Mouse (Mus musculus): Measurements from ENCODE around the gene Atad3a.
A peak's percentile ranks its signal among the peaks of the same experiment; 100 is the strongest.

The Atad3a gene

DNA sequence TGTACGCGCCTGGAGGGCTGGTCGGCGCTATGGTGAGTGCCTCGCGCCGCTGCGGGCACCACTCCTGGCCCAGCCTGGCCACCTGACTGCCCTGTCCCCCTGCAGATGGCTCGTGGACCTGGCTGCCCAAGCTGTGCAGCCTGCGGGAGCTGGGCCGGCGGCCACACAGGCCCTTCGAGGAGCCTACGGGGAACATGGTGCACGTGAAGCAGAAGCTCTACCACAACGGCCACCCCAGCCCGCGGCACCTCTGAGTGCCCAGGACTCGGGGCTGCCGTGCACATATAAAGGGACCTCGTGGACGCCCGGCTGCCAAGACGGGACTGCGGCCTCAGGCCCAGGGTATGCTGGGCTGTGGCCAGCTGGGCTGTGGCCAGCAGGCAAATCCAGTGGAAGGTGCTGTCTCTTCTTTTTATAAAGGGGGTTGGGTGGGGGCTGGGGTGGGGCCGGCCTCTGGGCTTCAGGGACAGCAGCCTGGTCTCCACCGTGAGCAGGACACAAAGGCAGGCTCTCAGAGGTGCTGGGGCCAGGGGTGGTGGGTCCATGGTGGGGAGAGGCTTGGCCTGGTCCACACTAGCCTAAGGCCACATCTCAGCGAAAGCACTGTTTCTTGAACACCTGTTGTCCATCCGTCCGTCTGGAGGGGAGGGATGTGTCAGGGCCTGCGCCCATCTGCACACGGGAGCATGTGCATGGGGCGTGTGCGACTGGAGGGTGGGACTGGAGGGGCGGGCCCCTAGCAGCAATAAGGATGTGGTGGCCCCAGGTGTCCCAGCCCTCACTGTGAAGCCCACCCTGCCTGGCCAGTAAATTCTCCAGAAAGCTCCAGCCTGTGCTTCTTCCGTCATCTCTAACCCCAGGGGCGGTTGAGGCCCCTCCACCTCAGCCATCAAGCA, 20.9 kb downstream of the Atad3a start:
- no peak for DNase-seq (ENCODE audit: low spot score in 2 of 2)

- DNase-seq (ENCODE audit: low spot score in 2 of 2) = no peak
Measured at GRCm38 (mm10) chr4:155739152-155739551, 21.7 kb downstream of the Atad3a start.

DNA sequence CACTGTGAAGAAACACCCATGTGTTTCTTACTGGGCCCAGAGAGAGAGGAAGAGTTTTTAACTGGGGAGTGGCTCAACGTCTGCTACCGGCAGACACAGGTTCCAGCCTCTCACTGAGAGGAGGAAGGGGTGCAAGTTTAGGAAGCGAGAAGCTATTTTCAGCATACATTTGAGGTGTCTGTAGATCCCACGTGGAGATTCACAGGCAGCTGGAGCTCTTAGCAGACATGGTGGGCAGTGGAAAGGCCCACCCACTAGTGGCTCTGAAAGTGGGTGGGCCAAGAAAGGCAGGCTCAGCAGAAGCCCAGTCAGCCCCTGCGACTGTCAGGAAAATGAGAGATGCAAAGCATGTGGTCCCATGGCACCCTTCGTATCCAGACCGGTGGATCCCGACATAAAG, 22.6 kb downstream of the Atad3a start:
- no peak for DNase-seq (ENCODE audit: low spot score in 2 of 2)

- DNase-seq (ENCODE audit: low spot score in 2 of 2) = no peak
Measured at GRCm38 (mm10) chr4:155736421-155736820, 24.5 kb downstream of the Atad3a start.

- no peak for DNase-seq (ENCODE audit: low spot score in 2 of 2)
Measured at GRCm38 (mm10) chr4:155735788-155736187, 25.1 kb downstream of the Atad3a start.

- DNase-seq (ENCODE audit: low spot score in 2 of 2) = peak in 1 of 2 experiments; percentile 41
Measured at GRCm38 (mm10) chr4:155734951-155735702, 25.8 kb downstream of the Atad3a start.

GRCm38 (mm10) chr4:155734350-155734941, 26.4 kb downstream of the Atad3a start, which contains the start of gene Tmem240:
Tmem240 (plus strand) TSS chr4:155734800.
- peak; percentile 77 to 89 for DNase-seq (ENCODE audit: low spot score in 2 of 2)

DNA sequence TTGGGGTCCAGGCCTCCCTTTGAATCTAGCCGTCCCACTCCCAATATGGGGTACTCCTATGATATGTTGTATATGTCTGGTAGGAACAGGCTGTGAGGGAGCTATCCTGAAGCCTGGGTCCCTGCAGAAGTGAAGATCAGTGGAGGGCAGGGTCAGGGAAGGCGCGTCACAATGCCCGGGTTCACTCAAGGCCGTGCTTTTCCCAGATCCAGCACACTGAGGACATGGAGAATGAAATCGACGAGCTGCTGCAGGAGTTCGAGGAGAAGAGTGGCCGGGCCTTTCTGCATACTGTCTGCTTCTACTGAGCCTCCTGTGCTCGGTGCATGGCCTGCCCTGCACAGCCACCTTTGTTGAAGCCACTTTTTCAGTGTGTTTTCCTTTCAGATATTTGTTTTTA, 27.6 kb downstream of the Atad3a start:
- no peak for DNase-seq (ENCODE audit: low spot score in 2 of 2)

DNA sequence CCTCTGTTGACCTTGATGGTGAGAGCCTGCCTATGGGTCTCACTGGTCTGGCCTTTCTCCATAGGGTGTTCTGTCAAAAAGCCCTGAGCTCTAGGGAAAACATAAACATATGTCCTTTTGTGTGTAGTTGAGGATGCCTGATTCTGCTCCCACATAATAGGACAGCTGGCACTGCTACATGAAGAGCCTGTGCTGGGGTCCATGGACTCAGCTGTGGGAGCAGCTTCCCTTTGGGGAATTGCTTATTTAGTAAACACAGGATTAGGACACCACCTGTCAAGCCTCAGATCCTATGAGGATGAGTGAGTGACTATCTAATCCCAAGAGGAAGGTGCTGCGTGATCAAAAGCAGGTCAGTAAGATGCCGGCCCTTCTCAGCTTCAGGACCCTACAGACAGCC, 32.9 kb downstream of the Atad3a start:
- no peak for DNase-seq (ENCODE audit: low spot score in 2 of 2)

GRCm38 (mm10) chr4:155721668-155722083, 39.2 kb downstream of the Atad3a start:
- DNase-seq (ENCODE audit: low spot score in 2 of 2) = no peak

DNA sequence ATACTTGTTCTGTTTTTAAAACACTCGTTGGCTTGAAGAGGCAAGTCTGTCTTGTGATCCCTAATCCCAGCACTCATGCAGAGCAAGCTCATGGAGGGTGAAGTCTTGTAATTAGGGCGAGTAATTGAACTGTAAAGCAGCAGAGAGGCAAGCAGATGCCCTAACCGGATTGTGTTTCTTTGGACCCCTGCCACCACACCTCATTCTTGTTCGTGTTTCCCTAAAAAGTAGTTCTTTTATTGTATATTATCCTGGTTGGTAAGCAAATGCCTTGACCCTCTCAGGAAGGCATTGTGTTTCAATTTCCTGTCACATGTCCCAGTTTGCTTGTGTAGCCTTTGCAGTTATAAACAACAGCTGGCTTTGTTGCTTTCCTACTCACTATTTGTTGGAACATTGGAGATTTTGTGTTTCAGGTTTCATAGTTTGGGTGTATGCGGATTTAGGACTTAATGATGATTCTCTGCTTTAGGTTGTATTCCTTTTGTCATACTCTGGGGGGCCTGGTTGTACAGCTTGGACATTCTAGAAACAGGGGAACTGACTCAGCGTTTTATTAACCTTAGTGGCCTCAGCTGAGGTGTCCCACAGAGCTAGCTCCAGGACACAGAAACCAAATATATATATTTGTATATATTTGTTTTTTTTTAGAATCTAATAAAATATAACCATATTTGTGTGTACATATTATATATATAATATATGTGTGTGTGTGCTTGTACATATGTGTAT, 50.2 kb downstream of the Atad3a start:
- DNase-seq (ENCODE audit: low spot score in 2 of 2) = no peak

- no peak for DNase-seq (ENCODE audit: low spot score in 2 of 2)
Measured at GRCm38 (mm10) chr4:155708988-155709387, 51.9 kb downstream of the Atad3a start.

DNA sequence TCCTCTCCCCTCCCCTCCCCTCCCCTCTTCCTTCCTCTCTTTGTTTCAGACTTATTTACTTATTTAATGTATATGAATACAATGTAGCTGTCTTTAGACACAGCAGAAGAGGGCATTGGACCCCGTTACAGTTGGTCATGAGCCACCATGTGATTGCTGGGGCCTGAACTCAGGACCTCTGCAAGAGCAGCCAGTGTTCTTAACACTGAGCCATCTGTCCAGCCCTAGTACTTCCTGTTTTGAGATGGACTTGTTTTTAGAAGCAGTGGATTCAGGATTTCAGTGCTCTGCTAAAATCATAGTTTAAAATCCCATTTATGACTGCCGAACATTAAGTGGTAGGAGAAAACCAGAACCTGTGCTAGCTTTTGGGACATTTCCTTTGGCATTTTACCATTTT, 52.3 kb downstream of the Atad3a start:
- no peak for DNase-seq (ENCODE audit: low spot score in 2 of 2)

DNA sequence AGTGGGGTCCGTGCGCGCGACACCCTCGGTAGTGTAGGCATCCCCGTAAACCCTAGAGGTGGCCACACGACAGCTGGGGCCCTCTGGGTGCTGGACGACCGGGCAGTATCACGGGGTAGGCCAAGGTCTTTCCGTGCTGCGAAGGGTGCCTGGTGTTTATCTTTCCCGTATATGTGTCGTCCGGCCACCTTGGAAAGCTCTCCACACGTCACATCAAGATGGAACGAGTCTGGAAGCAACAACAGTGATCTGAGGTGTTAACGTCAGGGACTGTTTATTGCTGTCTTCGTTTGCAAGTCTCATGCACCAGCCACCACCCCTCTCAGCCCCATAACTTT, 55.3 kb downstream of the Atad3a start:
- no peak for DNase-seq (ENCODE audit: low spot score in 2 of 2)

DNA sequence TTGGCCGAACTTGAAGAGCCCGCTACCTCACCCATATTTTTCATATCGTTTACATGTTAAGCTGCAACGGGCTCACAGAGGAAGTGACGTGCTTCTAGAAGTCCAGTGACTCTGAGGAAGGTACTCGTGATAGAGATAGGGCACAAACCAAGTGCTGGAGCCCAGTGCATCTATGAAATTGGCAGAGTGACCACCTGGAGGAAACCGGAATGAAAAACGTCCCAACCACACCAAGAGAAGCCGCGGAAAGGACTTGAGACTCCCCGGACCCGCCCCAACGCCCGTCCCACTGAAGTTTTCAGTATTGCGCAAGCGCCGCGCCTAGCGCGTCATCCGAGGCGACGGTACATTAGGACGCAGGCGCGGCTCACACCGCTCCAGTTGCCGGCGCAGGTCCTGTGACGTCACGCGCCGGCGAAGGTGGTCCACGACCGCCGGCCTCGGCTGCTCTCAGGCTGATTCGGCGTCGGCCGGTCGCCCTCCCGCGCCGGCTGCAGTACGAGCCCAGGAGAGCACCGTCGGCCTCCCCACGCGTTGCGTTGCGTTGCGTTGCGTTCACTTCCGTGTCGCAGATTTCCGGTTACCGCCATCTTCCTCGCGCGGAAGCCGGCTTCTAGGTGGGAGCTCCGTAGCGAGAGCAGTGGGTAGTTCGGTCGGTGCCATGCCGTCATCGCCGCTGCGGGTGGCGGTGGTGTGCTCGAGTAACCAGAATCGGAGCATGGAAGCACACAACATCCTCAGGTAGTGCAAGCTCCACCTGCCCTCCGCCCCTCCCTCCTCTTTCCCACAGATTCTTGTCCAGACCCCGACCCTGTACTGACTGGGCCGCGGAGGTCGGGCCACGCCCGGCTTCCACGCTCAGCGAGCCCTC, 55.9 kb downstream of the Atad3a start, which contains the start of gene Ssu72:
Gene Ssu72 (plus strand): TSS at position 80 of the 871 bp plus-strand sequence.
- DNase-seq (ENCODE audit: low spot score in 2 of 2) = peak; percentile 90 to 95

GRCm38 (mm10) chr4:155703425-155703929, 57.4 kb downstream of the Atad3a start:
- DNase-seq (ENCODE audit: low spot score in 2 of 2) = no peak

DNA sequence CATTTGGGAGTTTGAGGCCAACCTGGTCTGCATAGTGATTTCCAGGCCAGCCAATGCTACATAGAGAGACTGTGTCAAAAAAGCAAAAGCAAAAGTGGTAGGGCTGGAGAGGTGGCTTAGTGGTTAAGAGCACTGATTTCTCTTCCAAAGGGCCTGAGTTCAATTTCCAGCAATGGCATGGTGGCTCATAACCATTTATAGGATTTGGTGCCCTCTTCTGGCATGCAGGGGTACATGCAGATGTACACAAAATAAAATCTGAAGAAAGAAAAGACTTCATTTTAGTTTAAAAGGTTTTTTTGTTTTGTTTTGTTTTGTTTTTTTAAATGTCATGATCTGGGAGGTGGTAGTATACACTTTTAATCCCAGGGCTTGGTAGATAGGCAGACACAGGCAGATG, 60.5 kb downstream of the Atad3a start:
- DNase-seq (ENCODE audit: low spot score in 2 of 2) = no peak

GRCm38 (mm10) chr4:155696261-155697255, 64.3 kb downstream of the Atad3a start:
- DNase-seq (ENCODE audit: low spot score in 2 of 2) = no peak

GRCm38 (mm10) chr4:155695531-155696062, 65.3 kb downstream of the Atad3a start:
- DNase-seq (ENCODE audit: low spot score in 2 of 2) = no peak
